In the genomic region with DNA sequence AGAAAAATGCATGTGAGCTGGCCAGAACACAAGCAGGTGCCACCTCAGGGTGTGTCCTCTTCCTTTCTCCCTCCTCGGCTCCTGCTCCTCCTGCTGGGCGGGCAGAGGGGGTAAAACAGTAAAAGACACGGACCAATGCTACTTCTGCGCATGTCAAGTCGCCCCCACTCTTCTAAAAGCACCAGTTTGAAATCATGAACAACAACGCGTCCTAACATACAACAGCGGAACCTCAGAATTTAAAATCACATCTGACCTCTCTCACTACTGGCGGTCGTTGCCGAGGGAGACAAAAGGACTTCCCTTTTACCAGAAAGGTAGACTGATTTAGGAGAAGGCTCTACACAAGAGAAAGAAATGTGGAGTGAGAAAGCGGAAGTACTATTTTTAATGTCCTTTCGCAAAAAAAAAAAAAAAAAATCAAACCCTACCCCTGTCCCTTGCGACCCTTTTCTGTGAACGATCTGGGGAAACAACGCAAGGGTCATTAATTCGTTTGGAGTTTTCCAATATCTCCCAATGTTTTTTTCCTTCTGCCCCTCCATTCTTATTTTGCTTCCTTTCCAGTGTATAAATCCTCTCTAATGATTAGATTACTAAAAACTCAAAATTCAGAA, we compare ENCODE assay signal across 11 mouse cellular contexts. TPM values are rescaled to one million over a fixed set of nuclear protein-coding genes. Genes with fewer than 3 reads are reported as not detected.
DNase-seq lines count a peak whose midpoint lies in the region; ATAC-seq and TF ChIP-seq lines count a peak whose summit lies in the region.
"Had no signal": no experiment of that assay in that cellular context is flagged by ENCODE, and none has a peak within 500 bp of the region (broad histone marks: within the 10 kb centered on the region; RNA-seq: fewer than 3 reads in every experiment).

No protein-coding gene starts in this region.

- TF ChIP-seq EP300 in stomach, postnatal 0 days (optimal IDR thresholded peaks at IDR 0.05): no peak

- H3K9ac ChIP-seq in liver, embryonic 16.5 days (ENCODE audit: low read depth, low read length): 0 out of 2 replicates have a peak overlapping the region, but pooled peaks have one; percentile 1
- no peak overlapping the region for H3K9ac ChIP-seq in stomach, postnatal 0 days (ENCODE audit: low read length)
- H3K9ac ChIP-seq: forebrain, embryonic 13.5 days; midbrain, embryonic 13.5 days had no signal

- no peak for TF ChIP-seq CTCF in gastrocnemius, adult 2 months (IDR thresholded peaks at IDR 0.05)
- 0 out of 2 replicates have a peak, but pooled peaks have one; percentile 10 for TF ChIP-seq CTCF in stomach, postnatal 0 days (IDR thresholded peaks at IDR 0.05; ENCODE audit: low read depth)
- TF ChIP-seq CTCF in kidney, adult 2 months (conservative IDR thresholded peaks at IDR 0.05; ENCODE audit: insufficient read depth, insufficient read length, low read depth, low read length): no peak

- intact Hi-C loops in gastrocnemius, adult 2 months (cut with DNase I): no loop called here

- TF ChIP-seq POLR2A in kidney, adult 2 months (IDR thresholded peaks at IDR 0.05; ENCODE audit: low read depth, low read length): no peak

- no peaks in the 10 kb centered on the region for H3K9me3 ChIP-seq in liver, embryonic 16.5 days (replicated peaks; ENCODE audit: control insufficient read depth, low read length)
- no peaks in the 10 kb centered on the region for H3K9me3 ChIP-seq in stomach, postnatal 0 days (ENCODE audit: control insufficient read depth, low read length)
- H3K9me3 ChIP-seq: forebrain, embryonic 13.5 days; heart, embryonic 10.5 days; midbrain, embryonic 13.5 days had no signal

- H3K4me2 ChIP-seq in liver, embryonic 16.5 days (ENCODE audit: low read depth, low read length): peak overlapping the region; percentile 12; the same call in 1 of the 2 replicates
- H3K4me2 ChIP-seq in stomach, postnatal 0 days (replicated peaks; ENCODE audit: low read depth): no peak overlapping the region
- H3K4me2 ChIP-seq: forebrain, embryonic 13.5 days; midbrain, embryonic 13.5 days had no signal

- H3K4me1 ChIP-seq in liver, embryonic 16.5 days (ENCODE audit: control insufficient read depth, low read depth, low read length): peaks cover 54% of the 10 kb centered on the region
- H3K4me1 ChIP-seq in stomach, postnatal 0 days (replicated peaks; ENCODE audit: control insufficient read depth, insufficient read depth): peaks cover 10% of the 10 kb centered on the region; the same call in 1 of the 2 replicates
- H3K4me1 ChIP-seq in kidney, adult 2 months (ENCODE audit: control insufficient read depth, insufficient read depth, low read length): peaks cover 29% of the 10 kb centered on the region; the same call in 1 of the 2 replicates

- H3K27me3 ChIP-seq in liver, embryonic 16.5 days (ENCODE audit: control insufficient read depth, insufficient read depth, low read depth, low read length): no peaks in the 10 kb centered on the region
- H3K27me3 ChIP-seq in stomach, postnatal 0 days (ENCODE audit: control insufficient read depth, insufficient read depth, low read length): no peaks in the 10 kb centered on the region
- H3K27me3 ChIP-seq in kidney, adult 2 months (replicated peaks; ENCODE audit: control insufficient read depth, insufficient read depth, low read length): no peaks in the 10 kb centered on the region
- H3K27me3 ChIP-seq: forebrain, embryonic 13.5 days; midbrain, embryonic 13.5 days had no signal

- no peak for DNase-seq in gastrocnemius, adult 2 months
- DNase-seq in gastrocnemius, postnatal 25 days: no peak
- peak; percentile 78 for DNase-seq in MEL-GATA-1-ER (ENCODE audit: extremely low read depth, low read depth)
- no peak for DNase-seq in stomach, postnatal 0 days (ENCODE audit: low spot score)
- DNase-seq in kidney, adult 2 months: no peak
- DNase-seq in cerebellum, postnatal 14 days: no peak
- DNase-seq in retina, postnatal 1 day: no peak

- H3K4me3 ChIP-seq in gastrocnemius, adult 2 months: peak overlapping the region; percentile 19; the same call in 1 of the 2 replicates
- no peak overlapping the region for H3K4me3 ChIP-seq in liver, embryonic 16.5 days (ENCODE audit: low read depth, low read length)
- H3K4me3 ChIP-seq in stomach, postnatal 0 days (ENCODE audit: low read depth, low read length): no peak overlapping the region
- no peak overlapping the region for H3K4me3 ChIP-seq in kidney, adult 2 months (ENCODE audit: insufficient read depth, low read depth, low read length)
- H3K4me3 ChIP-seq: forebrain, embryonic 13.5 days; heart, embryonic 10.5 days; midbrain, embryonic 13.5 days had no signal

- ATAC-seq in liver, embryonic 16.5 days (ENCODE audit: low read depth): no peak
- ATAC-seq in stomach, postnatal 0 days (ENCODE audit: low FRiP score, low TSS enrichment): no peak
- ATAC-seq: forebrain, embryonic 13.5 days had no signal

- no peaks in the 10 kb centered on the region for H3K36me3 ChIP-seq in liver, embryonic 16.5 days (ENCODE audit: control insufficient read depth, insufficient read depth)
- H3K36me3 ChIP-seq in stomach, postnatal 0 days (ENCODE audit: control insufficient read depth, insufficient read depth, low read length): no peaks in the 10 kb centered on the region
- no peaks in the 10 kb centered on the region for H3K36me3 ChIP-seq in kidney, adult 2 months (ENCODE audit: control insufficient read depth, insufficient read depth, low read length)

- 31% methylated on average over 17 of the region's 17 CpGs for WGBS in liver, embryonic 16.5 days (ENCODE audit: insufficient replicate concordance)
- 85% methylated on average over 17 of the region's 17 CpGs for WGBS in stomach, postnatal 0 days
- WGBS in kidney, adult 2 months: 73% methylated on average over 17 of the region's 17 CpGs

- H3K27ac ChIP-seq in gastrocnemius, adult 2 months: no peak overlapping the region
- 0 out of 2 replicates have a peak overlapping the region, but pooled peaks have one; percentile 35 for H3K27ac ChIP-seq in liver, embryonic 16.5 days (ENCODE audit: low read length)
- no peak overlapping the region for H3K27ac ChIP-seq in stomach, postnatal 0 days (replicated peaks)
- H3K27ac ChIP-seq in kidney, adult 2 months (ENCODE audit: insufficient read depth, low read depth, low read length): no peak overlapping the region
- H3K27ac ChIP-seq: forebrain, embryonic 13.5 days; heart, embryonic 10.5 days; midbrain, embryonic 13.5 days had no signal

RNA-seq across cellular contexts. Expression of gene Nrip1, which starts 7.7 kb away (rescaled TPM):
- 10 to 100 TPM; 38.7 to 38.9 TPM for total RNA-seq in gastrocnemius, adult 2 months (2021)
- total RNA-seq in gastrocnemius, postnatal 25 days (2021): 10 to 100 TPM; 19.2 to 39.4 TPM
- polyA plus RNA-seq in liver, embryonic 16.5 days (2015; fragmentation: Nextera tagmentation; extraction: Ambion mirVana): 17.4 TPM in 2 replicates
- 13.0 and 15.7 TPM in 2 replicates for polyA plus RNA-seq in stomach, postnatal 0 days (2015; fragmentation: Nextera tagmentation; extraction: Ambion mirVana)
- polyA plus RNA-seq in kidney, adult 2 months (2012; rRNA removed): 7.1 and 8.3 TPM in 2 replicates
